Mouse (Mus musculus): Measurements from ENCODE around the gene Piwil1. TPM values are rescaled to one million over a fixed set of nuclear protein-coding genes. Genes with fewer than 3 reads are reported as not detected.

Piwil1 gene
- polyA plus RNA-seq (2015; fragmentation: Nextera tagmentation; extraction: Ambion mirVana) = not detected in 2 replicates

GRCm38 (mm10) chr5:128702224-128702623, at the start of gene Piwil1:
TSS of gene Piwil1 (plus strand) at chr5:128702524.
- Histone ChIP-seq H3K4me1 (peaks cover 7% of the 10 kb centered on the region; the same call in 1 of the 2 replicates), H3K27me3 (no peaks in the 10 kb centered on the region), H3K36me3 (no peaks in the 10 kb centered on the region), H3K4me2 (no peak within 1 kb of the TSS), H3K9ac (no peak within 1 kb of the TSS), H3K27ac (no peak within 1 kb of the TSS), H3K9me3 (replicated peaks) (0 out of 2 replicates have a peak, but pooled peaks cover 3% of the 10 kb centered on the region), H3K4me3 (replicated peaks) (no peak within 1 kb of the TSS)
- ATAC-seq (replicated peaks; ENCODE audit: low FRiP score) = no peak
- 59% methylated on average over 4 of the region's 4 CpGs for WGBS

DNA sequence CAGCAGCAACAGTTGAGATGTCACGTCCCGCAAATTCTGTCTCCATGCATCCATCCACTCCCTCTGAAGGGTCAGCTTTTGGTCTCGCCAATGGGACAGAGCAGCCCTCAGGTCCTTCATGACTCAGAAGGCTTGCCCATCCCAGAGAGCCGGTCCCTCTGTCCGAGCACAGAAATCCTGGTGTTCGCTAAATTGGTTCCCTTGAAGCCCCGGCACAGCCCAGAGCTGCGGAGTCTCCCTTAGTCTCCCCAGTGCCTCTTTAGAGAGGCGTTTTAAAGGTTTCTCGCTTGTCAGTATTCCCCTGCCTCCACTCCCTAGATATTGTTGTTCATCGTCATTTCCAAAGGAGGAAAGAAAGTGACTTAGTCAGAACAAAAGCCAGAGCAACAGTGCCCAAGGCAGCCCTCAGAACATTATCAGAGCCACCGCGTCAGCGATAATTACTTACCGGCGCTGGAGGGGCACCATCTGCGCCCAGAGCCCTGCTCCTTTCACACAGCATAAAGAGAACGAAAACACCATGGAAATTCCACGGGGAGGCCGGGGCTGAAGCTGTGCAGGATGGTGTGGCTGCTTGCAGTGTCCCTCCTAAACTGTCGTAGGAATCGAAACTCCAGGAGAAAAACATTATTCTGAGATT, 45.7 kb upstream of the Piwil1 start:
- ATAC-seq (replicated peaks; ENCODE audit: low FRiP score) = no peak
- 50% methylated on average over 22 of the region's 22 CpGs for WGBS
- Histone ChIP-seq H3K4me2 (no peak overlapping the region; the same call in 1 of the 2 replicates), H3K27me3 (no peaks in the 10 kb centered on the region), H3K4me1 (0 out of 2 replicates have a peak, but pooled peaks cover under 1% of the 10 kb centered on the region), H3K9me3 (replicated peaks) (no peaks in the 10 kb centered on the region), H3K4me3 (replicated peaks) (no peak overlapping the region), H3K27ac (no peak overlapping the region), H3K36me3 (no peaks in the 10 kb centered on the region), H3K9ac (no peak overlapping the region)

DNA sequence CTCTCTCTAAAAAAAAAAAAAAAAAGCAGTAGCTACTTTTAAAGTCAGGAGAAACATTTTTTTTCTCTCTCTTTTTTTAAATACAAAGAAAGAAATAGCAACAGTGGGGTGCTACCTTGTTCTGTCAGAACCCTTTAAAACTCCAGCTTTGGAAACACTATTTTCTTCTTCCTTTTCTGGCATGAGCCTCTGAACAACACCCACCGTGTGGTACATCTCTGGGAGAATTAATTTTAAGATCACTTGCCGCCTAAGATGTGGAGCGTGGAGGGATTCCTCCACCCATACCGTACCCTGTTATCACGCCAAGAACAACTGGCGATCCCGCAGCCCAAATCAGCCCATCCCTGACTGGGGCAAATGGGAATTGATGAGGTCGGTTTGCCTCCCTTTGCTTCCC, 42.2 kb upstream of the Piwil1 start:
- Histone ChIP-seq H3K36me3 (no peaks in the 10 kb centered on the region), H3K9me3 (replicated peaks) (no peaks in the 10 kb centered on the region), H3K4me3 (replicated peaks) (no peak overlapping the region), H3K27ac (no peak overlapping the region), H3K4me2 (no peak overlapping the region), H3K9ac (no peak overlapping the region), H3K27me3 (no peaks in the 10 kb centered on the region), H3K4me1 (0 out of 2 replicates have a peak, but pooled peaks cover 3% of the 10 kb centered on the region)
- 69% methylated on average over 8 of the region's 8 CpGs for whole genome bisulfite sequencing
- ATAC-seq (replicated peaks; ENCODE audit: low FRiP score) = no peak

- 94% methylated on average over 6 of the region's 6 CpGs for WGBS
- Histone ChIP-seq H3K4me3 (replicated peaks) (no peak overlapping the region), H3K9me3 (replicated peaks) (no peaks in the 10 kb centered on the region), H3K4me2 (no peak overlapping the region), H3K4me1 (0 out of 2 replicates have a peak, but pooled peaks cover 3% of the 10 kb centered on the region), H3K36me3 (no peaks in the 10 kb centered on the region), H3K27me3 (no peaks in the 10 kb centered on the region), H3K9ac (no peak overlapping the region), H3K27ac (no peak overlapping the region)
- no peak for ATAC-seq (replicated peaks; ENCODE audit: low FRiP score)
Observed at GRCm38 (mm10) chr5:128662881-128663280, 39.4 kb upstream of the Piwil1 start.

- H3K9ac ChIP-seq = no peak overlapping the region
- no peaks in the 10 kb centered on the region for H3K27me3 ChIP-seq
- no peak overlapping the region for H3K4me2 ChIP-seq
- no peak overlapping the region for H3K27ac ChIP-seq
- 80% methylated on average over 7 of the region's 7 CpGs for WGBS
- H3K4me1 ChIP-seq = 0 out of 2 replicates have a peak, but pooled peaks cover 3% of the 10 kb centered on the region
- H3K4me3 ChIP-seq (replicated peaks) = no peak overlapping the region
- no peak for ATAC-seq (replicated peaks; ENCODE audit: low FRiP score)
- H3K36me3 ChIP-seq = no peaks in the 10 kb centered on the region
- no peaks in the 10 kb centered on the region for H3K9me3 ChIP-seq (replicated peaks)
Observed at GRCm38 (mm10) chr5:128663976-128664375, 38.3 kb upstream of the Piwil1 start.

DNA sequence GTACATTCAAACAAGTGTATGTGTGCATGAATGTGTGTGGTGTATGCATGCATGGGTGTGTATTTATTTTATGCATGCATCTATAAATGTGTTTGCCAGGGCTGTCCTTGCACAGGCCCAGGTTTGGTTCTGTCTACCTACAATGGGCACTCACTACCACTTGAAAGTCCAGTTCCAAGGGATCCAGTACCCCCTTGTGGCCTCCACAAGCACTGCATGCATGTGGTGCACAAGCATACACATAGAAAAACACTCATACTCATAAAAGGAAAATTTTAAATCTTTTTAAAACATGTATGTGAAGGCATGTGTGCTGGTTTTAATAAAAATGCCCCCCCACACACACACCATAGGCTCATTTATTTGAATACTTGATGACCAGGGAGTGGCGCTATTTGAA, 37.3 kb upstream of the Piwil1 start:
- ATAC-seq (replicated peaks; ENCODE audit: low FRiP score) = no peak
- Histone ChIP-seq H3K27ac (no peak overlapping the region), H3K9me3 (replicated peaks) (no peaks in the 10 kb centered on the region), H3K4me3 (replicated peaks) (no peak overlapping the region), H3K9ac (no peak overlapping the region), H3K36me3 (no peaks in the 10 kb centered on the region), H3K4me2 (no peak overlapping the region), H3K27me3 (no peaks in the 10 kb centered on the region), H3K4me1 (0 out of 2 replicates have a peak, but pooled peaks cover 3% of the 10 kb centered on the region)
- WGBS = 100% methylated on average over 1 of the region's 1 CpGs

DNA sequence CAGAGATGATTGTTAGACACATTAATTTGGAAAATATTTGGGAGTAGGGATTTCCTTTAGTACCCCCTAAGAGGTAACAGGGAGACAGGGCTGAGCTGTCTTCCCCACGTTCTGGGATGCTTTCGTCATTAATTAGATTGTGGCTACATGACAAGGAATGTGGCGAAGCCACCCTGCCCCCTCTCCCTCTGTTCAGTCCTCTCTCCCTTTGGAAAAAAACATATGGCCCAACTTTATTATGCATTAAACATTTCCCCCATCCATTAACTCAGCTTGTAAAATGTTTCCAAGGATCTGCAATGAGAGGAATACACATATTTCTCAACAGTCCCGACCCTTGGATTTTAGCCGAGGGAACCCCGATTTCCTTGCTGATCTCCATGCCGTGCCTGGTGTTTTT, 35.0 kb upstream of the Piwil1 start:
- H3K9ac ChIP-seq = no peak overlapping the region
- H3K4me2 ChIP-seq = 0 out of 2 replicates have a peak overlapping the region, but pooled peaks have one; percentile 14
- no peaks in the 10 kb centered on the region for H3K36me3 ChIP-seq
- no peak for ATAC-seq (replicated peaks; ENCODE audit: low FRiP score)
- H3K4me3 ChIP-seq (replicated peaks) = no peak overlapping the region
- no peaks in the 10 kb centered on the region for H3K9me3 ChIP-seq (replicated peaks)
- 61% methylated on average over 7 of the region's 7 CpGs for WGBS
- no peak overlapping the region for H3K27ac ChIP-seq
- H3K4me1 ChIP-seq = no peaks in the 10 kb centered on the region
- H3K27me3 ChIP-seq = no peaks in the 10 kb centered on the region

DNA sequence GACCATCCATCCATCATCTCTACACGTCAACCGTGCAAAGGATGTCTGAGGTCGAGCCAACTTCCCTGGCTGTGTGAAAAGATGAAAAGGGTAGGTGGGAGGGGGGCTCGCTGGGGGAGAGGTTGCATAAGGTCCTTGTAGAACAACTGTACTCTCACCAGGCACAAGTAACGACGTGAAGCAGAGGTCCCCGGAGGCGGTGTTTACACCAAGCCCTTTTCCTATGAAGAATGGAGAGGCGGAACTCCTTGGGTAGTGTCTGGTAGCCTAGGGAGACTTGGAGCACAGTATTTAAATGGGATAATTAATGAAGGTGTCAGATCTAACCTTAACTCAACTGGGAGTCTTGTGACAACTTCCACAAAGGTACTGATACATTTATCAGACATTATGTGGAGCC, 28.2 kb upstream of the Piwil1 start:
- no peaks in the 10 kb centered on the region for H3K9me3 ChIP-seq (replicated peaks)
- H3K4me1 ChIP-seq = no peaks in the 10 kb centered on the region
- H3K9ac ChIP-seq = no peak overlapping the region
- H3K4me2 ChIP-seq = no peak overlapping the region
- WGBS = 54% methylated on average over 9 of the region's 9 CpGs
- H3K36me3 ChIP-seq = no peaks in the 10 kb centered on the region
- no peak for ATAC-seq (replicated peaks; ENCODE audit: low FRiP score)
- no peaks in the 10 kb centered on the region for H3K27me3 ChIP-seq
- no peak overlapping the region for H3K27ac ChIP-seq
- no peak overlapping the region for H3K4me3 ChIP-seq (replicated peaks)

- 93% methylated on average over 4 of the region's 4 CpGs for WGBS
- no peak for ATAC-seq (replicated peaks; ENCODE audit: low FRiP score)
- H3K27ac ChIP-seq = no peak overlapping the region
Observed at GRCm38 (mm10) chr5:128677373-128677772, 25.0 kb upstream of the Piwil1 start.

GRCm38 (mm10) chr5:128677861-128678260, 24.5 kb upstream of the Piwil1 start:
- no peaks in the 10 kb centered on the region for H3K9me3 ChIP-seq (replicated peaks)
- no peaks in the 10 kb centered on the region for H3K4me1 ChIP-seq
- 80% methylated on average over 6 of the region's 6 CpGs for WGBS
- no peak overlapping the region for H3K4me2 ChIP-seq
- ATAC-seq (replicated peaks; ENCODE audit: low FRiP score) = no peak
- H3K27ac ChIP-seq = no peak overlapping the region
- H3K27me3 ChIP-seq = no peaks in the 10 kb centered on the region
- H3K4me3 ChIP-seq (replicated peaks) = no peak overlapping the region
- H3K36me3 ChIP-seq = no peaks in the 10 kb centered on the region
- no peak overlapping the region for H3K9ac ChIP-seq

More at GRCm38 (mm10) chr5:128677373-128677772, 25.0 kb upstream of the Piwil1 start:
- Histone ChIP-seq H3K4me2 (no peak overlapping the region), H3K4me3 (replicated peaks) (no peak overlapping the region), H3K9ac (no peak overlapping the region), H3K27me3 (no peaks in the 10 kb centered on the region), H3K36me3 (no peaks in the 10 kb centered on the region), H3K9me3 (replicated peaks) (no peaks in the 10 kb centered on the region), H3K4me1 (no peaks in the 10 kb centered on the region)

DNA sequence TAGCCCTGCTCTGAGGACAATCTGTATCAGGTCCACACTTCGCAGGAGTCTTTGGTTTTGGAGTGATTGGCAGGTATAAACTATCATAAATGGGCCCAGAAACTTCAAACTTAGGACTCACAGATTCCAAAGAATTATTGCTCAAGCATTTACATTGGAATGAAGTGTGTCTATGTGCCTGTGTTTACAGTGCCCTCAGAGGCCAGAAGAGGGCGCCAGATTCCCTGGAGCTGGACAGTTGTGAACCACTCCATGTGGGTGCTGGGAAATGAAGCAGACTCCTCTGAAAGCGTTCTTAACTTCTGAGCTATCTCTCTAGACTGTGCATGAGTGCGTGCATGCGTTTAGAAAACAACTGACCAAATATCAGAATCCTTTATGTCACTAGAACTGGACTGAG, 20.9 kb upstream of the Piwil1 start:
- ATAC-seq (replicated peaks; ENCODE audit: low FRiP score) = no peak
- Histone ChIP-seq H3K36me3 (no peaks in the 10 kb centered on the region), H3K9ac (no peak overlapping the region), H3K27me3 (no peaks in the 10 kb centered on the region), H3K4me3 (replicated peaks) (no peak overlapping the region), H3K9me3 (replicated peaks) (no peaks in the 10 kb centered on the region), H3K27ac (no peak overlapping the region), H3K4me1 (peaks cover 16% of the 10 kb centered on the region), H3K4me2 (no peak overlapping the region)
- 37% methylated on average over 5 of the region's 5 CpGs for WGBS

DNA sequence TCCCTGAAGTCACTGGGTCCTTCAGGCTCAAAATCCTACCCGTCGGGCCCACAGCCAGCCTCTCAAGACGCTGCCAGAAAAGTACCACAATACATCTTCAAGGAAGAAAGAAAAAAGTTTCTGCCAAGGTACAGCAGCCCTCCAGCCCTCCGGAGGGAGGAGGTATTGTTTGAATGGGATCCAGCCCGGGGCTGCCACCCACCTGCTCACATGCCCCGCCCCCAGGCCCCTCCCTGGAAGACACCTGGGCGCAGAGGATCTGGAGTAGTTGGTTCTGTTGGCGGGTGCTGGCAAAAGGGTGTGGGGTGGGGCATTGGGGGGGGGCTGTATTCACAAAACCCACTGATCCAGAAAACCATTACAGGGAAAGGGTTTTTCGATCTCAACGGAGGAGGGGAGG, 18.1 kb upstream of the Piwil1 start:
- 0 out of 2 replicates have a peak, but pooled peaks cover 2% of the 10 kb centered on the region for H3K9me3 ChIP-seq (replicated peaks)
- 12% methylated on average over 10 of the region's 10 CpGs for WGBS
- peaks cover 16% of the 10 kb centered on the region for H3K4me1 ChIP-seq
- ATAC-seq (replicated peaks; ENCODE audit: low FRiP score) = peak; percentile 79
- peak overlapping the region; percentile 10; the same call in 1 of the 2 replicates for H3K4me3 ChIP-seq (replicated peaks)
- H3K9ac ChIP-seq = no peak overlapping the region
- H3K27me3 ChIP-seq = no peaks in the 10 kb centered on the region
- no peaks in the 10 kb centered on the region for H3K36me3 ChIP-seq
- H3K27ac ChIP-seq = peak overlapping the region; percentile 18; the same call in 1 of the 2 replicates
- H3K4me2 ChIP-seq = peak overlapping the region; percentile 53

All from kidney, embryonic 15.5 days (tissue).